Mouse (Mus musculus): ENCODE data around the gene Psmc1. TPM values are rescaled to one million over a fixed set of nuclear protein-coding genes. Genes with fewer than 3 reads are reported as not detected.

Psmc1 gene
- polyA plus RNA-seq, 1 experiment from 2014 or later, result 275 TPM

GRCm38 (mm10) chr12:100107436-100107835, 2.5 kb upstream of the Psmc1 start:
- H3K4me2 ChIP-seq (ENCODE audit: low read length), result no peak overlapping the region
- no peak for ATAC-seq
- H3K4me1 ChIP-seq (replicated peaks; ENCODE audit: control insufficient read depth, insufficient read depth, low read length), result peaks cover 15% of the 10 kb centered on the region
- WGBS, result 60% methylated on average over 4 of the region's 4 CpGs
- H3K4me3 ChIP-seq (replicated peaks; ENCODE audit: low read length), result no peak overlapping the region
- H3K9ac ChIP-seq (replicated peaks; ENCODE audit: low read depth, low read length), result no peak overlapping the region
- H3K27me3 ChIP-seq (replicated peaks; ENCODE audit: control insufficient read depth, insufficient read depth, low read length), result 0 out of 2 replicates have a peak, but pooled peaks cover 2% of the 10 kb centered on the region
- H3K27ac ChIP-seq (ENCODE audit: low read length), result no peak overlapping the region
- no peaks in the 10 kb centered on the region for H3K9me3 ChIP-seq (ENCODE audit: control insufficient read depth, low read length)
- 0 out of 2 replicates have a peak, but pooled peaks cover 3% of the 10 kb centered on the region for H3K36me3 ChIP-seq (ENCODE audit: control insufficient read depth, insufficient read depth)

GRCm38 (mm10) chr12:100115982-100116381, 6.0 kb downstream of the Psmc1 start:
- no peaks in the 10 kb centered on the region for H3K9me3 ChIP-seq (ENCODE audit: control insufficient read depth, low read length)
- no peak overlapping the region for H3K4me3 ChIP-seq (replicated peaks; ENCODE audit: low read length)
- peaks cover 62% of the 10 kb centered on the region for H3K36me3 ChIP-seq (ENCODE audit: control insufficient read depth, insufficient read depth)
- WGBS, result 88% methylated on average over 5 of the region's 5 CpGs
- H3K4me2 ChIP-seq (ENCODE audit: low read length), result no peak overlapping the region
- no peak for ATAC-seq
- no peak overlapping the region for H3K9ac ChIP-seq (replicated peaks; ENCODE audit: low read depth, low read length)
- H3K27me3 ChIP-seq (replicated peaks; ENCODE audit: control insufficient read depth, insufficient read depth, low read length), result no peaks in the 10 kb centered on the region
- H3K27ac ChIP-seq (ENCODE audit: low read length), result no peak overlapping the region
- peaks cover 7% of the 10 kb centered on the region for H3K4me1 ChIP-seq (replicated peaks; ENCODE audit: control insufficient read depth, insufficient read depth, low read length)

DNA sequence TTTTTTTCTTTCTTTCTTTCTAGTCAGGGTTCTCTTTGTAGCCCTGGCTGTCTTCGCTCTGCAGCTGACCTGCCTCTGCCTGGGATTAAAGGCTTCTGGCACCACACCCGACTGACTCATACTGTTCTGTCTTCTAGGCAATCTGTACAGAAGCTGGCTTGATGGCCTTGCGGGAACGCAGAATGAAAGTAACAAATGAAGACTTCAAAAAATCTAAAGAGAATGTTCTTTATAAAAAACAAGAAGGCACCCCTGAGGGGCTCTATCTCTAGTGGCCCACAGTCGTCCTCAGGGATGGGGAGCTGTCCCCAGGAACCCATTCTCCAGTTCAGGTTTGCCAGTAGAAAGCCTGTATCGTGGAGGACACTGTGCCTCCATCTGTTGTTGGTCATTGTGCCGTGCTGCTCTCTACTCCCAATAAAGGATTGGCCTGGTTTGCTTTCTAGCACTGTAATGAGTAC, 13.0 kb downstream of the Psmc1 start:
- WGBS, result 84% methylated on average over 7 of the region's 7 CpGs
- no peak overlapping the region for H3K9ac ChIP-seq (replicated peaks; ENCODE audit: low read depth, low read length)
- peaks cover 63% of the 10 kb centered on the region for H3K36me3 ChIP-seq (ENCODE audit: control insufficient read depth, insufficient read depth)
- H3K9me3 ChIP-seq (ENCODE audit: control insufficient read depth, low read length), result no peaks in the 10 kb centered on the region
- no peaks in the 10 kb centered on the region for H3K27me3 ChIP-seq (replicated peaks; ENCODE audit: control insufficient read depth, insufficient read depth, low read length)
- ATAC-seq, result no peak
- no peak overlapping the region for H3K27ac ChIP-seq (ENCODE audit: low read length)
- H3K4me2 ChIP-seq (ENCODE audit: low read length), result no peak overlapping the region
- H3K4me3 ChIP-seq (replicated peaks; ENCODE audit: low read length), result no peak overlapping the region
- no peaks in the 10 kb centered on the region for H3K4me1 ChIP-seq (replicated peaks; ENCODE audit: control insufficient read depth, insufficient read depth, low read length)

- no peaks in the 10 kb centered on the region for H3K9me3 ChIP-seq (ENCODE audit: control insufficient read depth, low read length)
- peaks cover 58% of the 10 kb centered on the region for H3K36me3 ChIP-seq (ENCODE audit: control insufficient read depth, insufficient read depth)
- H3K4me1 ChIP-seq (replicated peaks; ENCODE audit: control insufficient read depth, insufficient read depth, low read length), result no peaks in the 10 kb centered on the region
- H3K4me2 ChIP-seq (ENCODE audit: low read length), result no peak overlapping the region
- 74% methylated on average over 9 of the region's 9 CpGs for WGBS
- H3K27me3 ChIP-seq (replicated peaks; ENCODE audit: control insufficient read depth, insufficient read depth, low read length), result no peaks in the 10 kb centered on the region
- no peak overlapping the region for H3K27ac ChIP-seq (ENCODE audit: low read length)
- no peak overlapping the region for H3K9ac ChIP-seq (replicated peaks; ENCODE audit: low read depth, low read length)
- ATAC-seq, result no peak
- H3K4me3 ChIP-seq (replicated peaks; ENCODE audit: low read length), result no peak overlapping the region
Observed at GRCm38 (mm10) chr12:100123476-100123875, 13.5 kb downstream of the Psmc1 start.

- no peak overlapping the region for H3K27ac ChIP-seq (ENCODE audit: low read length)
- no peak overlapping the region for H3K4me2 ChIP-seq (ENCODE audit: low read length)
- no peaks in the 10 kb centered on the region for H3K9me3 ChIP-seq (ENCODE audit: control insufficient read depth, low read length)
- peaks cover 53% of the 10 kb centered on the region for H3K36me3 ChIP-seq (ENCODE audit: control insufficient read depth, insufficient read depth)
- H3K4me1 ChIP-seq (replicated peaks; ENCODE audit: control insufficient read depth, insufficient read depth, low read length), result no peaks in the 10 kb centered on the region
- no peaks in the 10 kb centered on the region for H3K27me3 ChIP-seq (replicated peaks; ENCODE audit: control insufficient read depth, insufficient read depth, low read length)
- WGBS, result 80% methylated on average over 16 of the region's 16 CpGs
- no peak for ATAC-seq
- H3K4me3 ChIP-seq (replicated peaks; ENCODE audit: low read length), result no peak overlapping the region
- no peak overlapping the region for H3K9ac ChIP-seq (replicated peaks; ENCODE audit: low read depth, low read length)
Observed at GRCm38 (mm10) chr12:100124913-100125798, 15.2 kb downstream of the Psmc1 start.

- Histone ChIP-seq H3K4me1 (replicated peaks; ENCODE audit: control insufficient read depth, insufficient read depth, low read length) (no peaks in the 10 kb centered on the region), H3K4me2 (ENCODE audit: low read length) (no peak overlapping the region), H3K27ac (ENCODE audit: low read length) (no peak overlapping the region), H3K27me3 (replicated peaks; ENCODE audit: control insufficient read depth, insufficient read depth, low read length) (no peaks in the 10 kb centered on the region), H3K36me3 (ENCODE audit: control insufficient read depth, insufficient read depth) (peaks cover 47% of the 10 kb centered on the region), H3K4me3 (replicated peaks; ENCODE audit: low read length) (no peak overlapping the region), H3K9ac (replicated peaks; ENCODE audit: low read depth, low read length) (no peak overlapping the region), H3K9me3 (ENCODE audit: control insufficient read depth, low read length) (no peaks in the 10 kb centered on the region)
- ATAC-seq, result no peak
- 88% methylated on average over 17 of the region's 17 CpGs for WGBS
Observed at GRCm38 (mm10) chr12:100126968-100127865, 17.3 kb downstream of the Psmc1 start.

GRCm38 (mm10) chr12:100127866-100128480, 18.0 kb downstream of the Psmc1 start:
- no peaks in the 10 kb centered on the region for H3K9me3 ChIP-seq (ENCODE audit: control insufficient read depth, low read length)
- H3K9ac ChIP-seq (replicated peaks; ENCODE audit: low read depth, low read length), result no peak overlapping the region
- ATAC-seq, result no peak
- no peak overlapping the region for H3K4me3 ChIP-seq (replicated peaks; ENCODE audit: low read length)
- H3K27me3 ChIP-seq (replicated peaks; ENCODE audit: control insufficient read depth, insufficient read depth, low read length), result no peaks in the 10 kb centered on the region
- WGBS, result 85% methylated on average over 8 of the region's 8 CpGs
- H3K4me1 ChIP-seq (replicated peaks; ENCODE audit: control insufficient read depth, insufficient read depth, low read length), result no peaks in the 10 kb centered on the region
- H3K36me3 ChIP-seq (ENCODE audit: control insufficient read depth, insufficient read depth), result peaks cover 46% of the 10 kb centered on the region
- H3K27ac ChIP-seq (ENCODE audit: low read length), result no peak overlapping the region
- H3K4me2 ChIP-seq (ENCODE audit: low read length), result no peak overlapping the region

DNA sequence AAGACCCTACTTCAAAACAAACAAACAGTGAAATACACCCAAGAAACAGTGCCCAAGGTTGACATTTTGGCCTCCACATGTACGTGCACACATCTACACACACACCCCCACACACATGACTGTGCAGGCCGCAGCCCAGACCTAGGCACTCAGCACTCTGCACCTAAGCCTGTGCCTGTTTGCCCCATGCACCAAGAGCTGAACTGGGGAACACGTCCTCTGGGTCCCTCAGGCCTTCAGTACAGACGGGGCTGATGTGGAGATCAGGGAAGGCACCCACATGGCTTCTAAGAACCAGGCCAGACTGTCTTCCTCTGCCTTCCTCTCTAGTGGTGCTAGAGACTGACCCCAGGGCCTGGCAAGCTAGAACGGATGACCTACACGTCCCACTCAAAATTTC, 18.6 kb downstream of the Psmc1 start:
- H3K27ac ChIP-seq (ENCODE audit: low read length), result no peak overlapping the region
- ATAC-seq, result no peak
- no peak overlapping the region for H3K4me2 ChIP-seq (ENCODE audit: low read length)
- peaks cover 44% of the 10 kb centered on the region for H3K36me3 ChIP-seq (ENCODE audit: control insufficient read depth, insufficient read depth)
- 88% methylated on average over 6 of the region's 6 CpGs for WGBS
- no peaks in the 10 kb centered on the region for H3K27me3 ChIP-seq (replicated peaks; ENCODE audit: control insufficient read depth, insufficient read depth, low read length)
- no peak overlapping the region for H3K4me3 ChIP-seq (replicated peaks; ENCODE audit: low read length)
- H3K9me3 ChIP-seq (ENCODE audit: control insufficient read depth, low read length), result no peaks in the 10 kb centered on the region
- no peak overlapping the region for H3K9ac ChIP-seq (replicated peaks; ENCODE audit: low read depth, low read length)
- no peaks in the 10 kb centered on the region for H3K4me1 ChIP-seq (replicated peaks; ENCODE audit: control insufficient read depth, insufficient read depth, low read length)

GRCm38 (mm10) chr12:100128961-100129360, 19.0 kb downstream of the Psmc1 start:
- H3K4me3 ChIP-seq (replicated peaks; ENCODE audit: low read length), result no peak overlapping the region
- no peak overlapping the region for H3K4me2 ChIP-seq (ENCODE audit: low read length)
- 88% methylated on average over 8 of the region's 8 CpGs for WGBS
- H3K9me3 ChIP-seq (ENCODE audit: control insufficient read depth, low read length), result no peaks in the 10 kb centered on the region
- no peak overlapping the region for H3K27ac ChIP-seq (ENCODE audit: low read length)
- H3K4me1 ChIP-seq (replicated peaks; ENCODE audit: control insufficient read depth, insufficient read depth, low read length), result no peaks in the 10 kb centered on the region
- no peaks in the 10 kb centered on the region for H3K27me3 ChIP-seq (replicated peaks; ENCODE audit: control insufficient read depth, insufficient read depth, low read length)
- H3K36me3 ChIP-seq (ENCODE audit: control insufficient read depth, insufficient read depth), result peaks cover 42% of the 10 kb centered on the region
- H3K9ac ChIP-seq (replicated peaks; ENCODE audit: low read depth, low read length), result no peak overlapping the region
- ATAC-seq, result no peak
